Mouse (Mus musculus): ENCODE data around the gene Ucn.

DNA sequence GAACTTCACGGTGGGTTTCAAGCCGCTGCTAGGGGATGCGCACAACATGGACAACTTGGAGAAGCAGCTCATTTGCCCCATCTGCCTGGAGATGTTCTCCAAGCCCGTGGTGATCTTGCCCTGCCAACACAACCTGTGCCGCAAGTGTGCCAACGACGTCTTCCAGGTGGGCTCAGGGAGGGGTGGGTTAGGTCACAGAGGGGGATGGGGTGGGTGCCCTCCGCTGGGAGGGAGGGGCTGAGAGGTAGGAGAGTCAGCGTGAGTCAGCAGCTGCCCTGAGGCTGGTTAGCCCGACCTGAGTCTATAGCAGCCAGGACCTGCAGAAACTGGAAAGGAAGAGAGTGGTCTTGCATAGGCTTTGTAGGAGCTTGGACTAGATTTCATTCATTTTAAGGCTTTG, 21.7 kb downstream of the Ucn start:
- no peak for TF ChIP-seq CTCF (IDR thresholded peaks at IDR 0.05; ENCODE audit: insufficient read depth, low read length)
- no peak for TF ChIP-seq POLR2A (IDR thresholded peaks at IDR 0.05; ENCODE audit: borderline replicate concordance, extremely low read depth, low read depth, low read length)
